26 mouse cellular contexts compared by ENCODE assay signal in the genomic region with DNA sequence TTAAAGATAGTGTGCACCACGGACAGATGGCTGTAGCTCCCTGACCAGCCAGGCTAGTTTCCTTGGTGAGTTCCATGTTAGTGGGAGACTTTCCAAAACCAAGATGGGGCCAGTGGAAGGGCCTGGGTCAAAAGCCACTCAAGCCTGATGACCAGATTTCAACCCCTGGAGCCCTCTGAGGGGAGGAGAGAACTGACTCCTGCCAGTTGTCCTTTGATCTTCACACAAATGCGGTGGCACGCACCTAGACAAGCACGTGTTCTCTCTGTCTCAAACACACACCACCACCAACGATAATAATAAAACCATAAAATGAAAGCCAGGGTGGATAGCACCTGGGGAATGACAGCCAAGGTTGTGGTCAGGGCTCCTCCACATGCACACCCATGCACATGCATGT. TPM values are rescaled to one million over a fixed set of nuclear protein-coding genes. Genes with fewer than 3 reads are reported as not detected.
DNase-seq lines count a peak whose midpoint lies in the region; ATAC-seq and TF ChIP-seq lines count a peak whose summit lies in the region.
"Had no signal": no experiment of that assay in that cellular context is flagged by ENCODE, and none has a peak within 500 bp of the region (broad histone marks: within the 10 kb centered on the region; RNA-seq: fewer than 3 reads in every experiment).

No protein-coding gene starts in this region.

- no peak overlapping the region for H3K4me2 ChIP-seq in kidney, embryonic 14.5 days (replicated peaks; ENCODE audit: low read depth, low read length)
- H3K4me2 ChIP-seq: forebrain, embryonic 13.5 days; heart, embryonic 13.5 days; hindbrain, embryonic 14.5 days had no signal

- DNase-seq in kidney, adult 2 months = peak; percentile 24
- DNase-seq in thymus, adult 2 months = no peak
- no peak for DNase-seq in thymus, postnatal 14 days
- peak; percentile 41 for DNase-seq in CD4-positive helper T cell, adult 2 months (ENCODE audit: low read depth, low spot score)
- peak; percentile 48 for DNase-seq in thymus, postnatal 4 days
- DNase-seq in midbrain, embryonic 10.5 days (ENCODE audit: low spot score) = no peak
- DNase-seq: adrenal gland, postnatal 10 days; adrenal gland, postnatal 36 days; B cell, adult 2 months; cerebellum, adult 18-20 months; cerebellum, adult 9-10 months; cerebellum, postnatal 14 days; gastrocnemius, postnatal 10 days; gastrocnemius, postnatal 36 days; heart, adult 2 months; heart, postnatal 14 days; heart, postnatal 4 days had no signal

- H3K36me3 ChIP-seq in kidney, adult 2 months (ENCODE audit: control insufficient read depth, insufficient read depth, low read length) = no peaks in the 10 kb centered on the region
- H3K36me3 ChIP-seq in kidney, embryonic 14.5 days (ENCODE audit: control insufficient read depth, insufficient read depth, low read length) = no peaks in the 10 kb centered on the region
- H3K36me3 ChIP-seq in thymus, adult 2 months (ENCODE audit: control insufficient read depth, insufficient read depth, low read length) = no peaks in the 10 kb centered on the region
- H3K36me3 ChIP-seq in midbrain, embryonic 10.5 days = no peaks in the 10 kb centered on the region
- H3K36me3 ChIP-seq: forebrain, embryonic 10.5 days; G1E; heart, embryonic 10.5 days; heart, embryonic 13.5 days had no signal

- TF ChIP-seq CTCF in kidney, adult 2 months (conservative IDR thresholded peaks at IDR 0.05; ENCODE audit: insufficient read depth, insufficient read length, low read depth, low read length) = no peak
- no peak for TF ChIP-seq CTCF in thymus, adult 2 months (IDR thresholded peaks at IDR 0.05; ENCODE audit: borderline replicate concordance, control insufficient read depth, extremely low read depth, insufficient read depth, low read length, poor library complexity)

- no peak for ATAC-seq in kidney, embryonic 14.5 days (ENCODE audit: low FRiP score, low TSS enrichment)
- ATAC-seq: forebrain, embryonic 13.5 days; forebrain, embryonic 16.5 days; Patski had no signal

- peaks cover 5% of the 10 kb centered on the region; the same call in 1 of the 2 replicates for H3K9me3 ChIP-seq in kidney, embryonic 14.5 days (ENCODE audit: control insufficient read depth, low read length)
- no peaks in the 10 kb centered on the region for H3K9me3 ChIP-seq in midbrain, embryonic 10.5 days (replicated peaks)
- H3K9me3 ChIP-seq: G1E; heart, embryonic 10.5 days had no signal

- H3K9ac ChIP-seq in kidney, embryonic 14.5 days (ENCODE audit: low read depth, low read length) = no peak overlapping the region
- H3K9ac ChIP-seq: forebrain, embryonic 13.5 days; heart, embryonic 13.5 days; hindbrain, embryonic 14.5 days had no signal

- WGBS in kidney, adult 2 months = 79% methylated on average over 5 of the region's 5 CpGs
- WGBS in kidney, embryonic 14.5 days = 77% methylated on average over 5 of the region's 5 CpGs
- WGBS in thymus, adult 2 months = 17% methylated on average over 5 of the region's 5 CpGs
- 98% methylated on average over 5 of the region's 5 CpGs for WGBS in midbrain, embryonic 10.5 days

- no peaks in the 10 kb centered on the region for H3K27me3 ChIP-seq in kidney, adult 2 months (replicated peaks; ENCODE audit: control insufficient read depth, insufficient read depth, low read length)
- H3K27me3 ChIP-seq in kidney, embryonic 14.5 days (ENCODE audit: control insufficient read depth, insufficient read depth, low read length) = peaks cover 2% of the 10 kb centered on the region; the same call in 1 of the 2 replicates
- no peaks in the 10 kb centered on the region for H3K27me3 ChIP-seq in thymus, adult 2 months (ENCODE audit: control insufficient read depth, insufficient read depth, low read length)
- peaks cover 21% of the 10 kb centered on the region for H3K27me3 ChIP-seq in midbrain, embryonic 10.5 days (ENCODE audit: low read depth, poor library complexity, severe bottlenecking)
- H3K27me3 ChIP-seq: Patski had no signal

- H3K4me3 ChIP-seq in kidney, adult 2 months (ENCODE audit: insufficient read depth, low read depth, low read length) = no peak overlapping the region
- H3K4me3 ChIP-seq in kidney, embryonic 14.5 days (ENCODE audit: low read length) = no peak overlapping the region
- H3K4me3 ChIP-seq in thymus, adult 2 months (ENCODE audit: control insufficient read depth, insufficient read depth, low read length) = no peak overlapping the region
- H3K4me3 ChIP-seq in midbrain, embryonic 10.5 days = no peak overlapping the region
- H3K4me3 ChIP-seq: forebrain, embryonic 10.5 days; forebrain, embryonic 13.5 days; heart, adult 2 months; heart, embryonic 10.5 days; heart, embryonic 13.5 days had no signal

- no peak overlapping the region for H3K27ac ChIP-seq in kidney, adult 2 months (ENCODE audit: insufficient read depth, low read depth, low read length)
- no peak overlapping the region for H3K27ac ChIP-seq in kidney, embryonic 14.5 days (ENCODE audit: low read depth, low read length)
- peak overlapping the region; percentile 40; the same call in 1 of the 2 replicates for H3K27ac ChIP-seq in thymus, adult 2 months (ENCODE audit: control insufficient read depth, insufficient read depth, low read length)
- H3K27ac ChIP-seq in midbrain, embryonic 10.5 days (replicated peaks) = no peak overlapping the region
- H3K27ac ChIP-seq: forebrain, embryonic 10.5 days; forebrain, embryonic 13.5 days; heart, adult 2 months; heart, embryonic 10.5 days; heart, embryonic 13.5 days; hindbrain, embryonic 14.5 days had no signal

- H3K4me1 ChIP-seq in kidney, adult 2 months (ENCODE audit: control insufficient read depth, insufficient read depth, low read length) = no peaks in the 10 kb centered on the region
- peaks cover 9% of the 10 kb centered on the region for H3K4me1 ChIP-seq in kidney, embryonic 14.5 days (ENCODE audit: control insufficient read depth, insufficient read depth, low read length)
- peaks cover 61% of the 10 kb centered on the region for H3K4me1 ChIP-seq in thymus, adult 2 months (replicated peaks; ENCODE audit: control insufficient read depth, insufficient read depth, low read length)
- peaks cover 23% of the 10 kb centered on the region for H3K4me1 ChIP-seq in midbrain, embryonic 10.5 days

- no peak for TF ChIP-seq POLR2A in kidney, adult 2 months (IDR thresholded peaks at IDR 0.05; ENCODE audit: low read depth, low read length)
- no peak for TF ChIP-seq POLR2A in thymus, adult 2 months (IDR thresholded peaks at IDR 0.05; ENCODE audit: control insufficient read depth, extremely low read depth, insufficient read depth, low read length, poor library complexity)

RNA-seq across cellular contexts. Expression of a gene that starts 34.0 kb away (rescaled TPM):
- 232 and 292 TPM in 2 replicates for polyA plus RNA-seq in kidney, adult 2 months (2012; rRNA removed)
- polyA plus RNA-seq in kidney, embryonic 14.5 days (2014; fragmentation: Nextera tagmentation; extraction: Ambion mirVana) = 527 and 692 TPM in 2 replicates
- polyA plus RNA-seq in thymus, adult 2 months (2012; rRNA removed) = 418 and 466 TPM in 2 replicates
- polyA plus RNA-seq in midbrain, embryonic 10.5 days (2016; fragmentation: Nextera tagmentation; extraction: Ambion mirVana) = 407 and 486 TPM in 2 replicates

RNA-seq across cellular contexts. Expression of a gene that starts 56.0 kb away (rescaled TPM):
- polyA plus RNA-seq in kidney, adult 2 months (2012; rRNA removed) = 259 and 289 TPM in 2 replicates
- 848 and 979 TPM in 2 replicates for polyA plus RNA-seq in kidney, embryonic 14.5 days (2014; fragmentation: Nextera tagmentation; extraction: Ambion mirVana)
- 312 and 357 TPM in 2 replicates for polyA plus RNA-seq in thymus, adult 2 months (2012; rRNA removed)
- 619 and 802 TPM in 2 replicates for polyA plus RNA-seq in midbrain, embryonic 10.5 days (2016; fragmentation: Nextera tagmentation; extraction: Ambion mirVana)
- polyA plus RNA-seq: G1E had no signal

Comparison
In these comparisons a context has a peak if more than half of its experiments do, and no peak if none do; other contexts are left out.
1. DNase-seq: peak in kidney, adult 2 months (single experiment), CD4-positive helper T cell, adult 2 months (single experiment) and thymus, postnatal 4 days (single experiment); none in thymus, adult 2 months (single experiment), thymus, postnatal 14 days (single experiment) and midbrain, embryonic 10.5 days (single experiment).